Mouse (Mus musculus) kidney, postnatal 10 days (tissue): ENCODE data around the gene Anp32e.
"Not testable (repeated sequence)": the region's sequence is repeated elsewhere in the genome, so short reads cannot be mapped to it uniquely, and the experiment has no call there.

Source experiments
- DNase-seq: peaks from one replicate; pipeline ENCODE4 v3.0.0; 2021; ENCODE audit warnings: mixed read lengths

Anp32e gene

DNA sequence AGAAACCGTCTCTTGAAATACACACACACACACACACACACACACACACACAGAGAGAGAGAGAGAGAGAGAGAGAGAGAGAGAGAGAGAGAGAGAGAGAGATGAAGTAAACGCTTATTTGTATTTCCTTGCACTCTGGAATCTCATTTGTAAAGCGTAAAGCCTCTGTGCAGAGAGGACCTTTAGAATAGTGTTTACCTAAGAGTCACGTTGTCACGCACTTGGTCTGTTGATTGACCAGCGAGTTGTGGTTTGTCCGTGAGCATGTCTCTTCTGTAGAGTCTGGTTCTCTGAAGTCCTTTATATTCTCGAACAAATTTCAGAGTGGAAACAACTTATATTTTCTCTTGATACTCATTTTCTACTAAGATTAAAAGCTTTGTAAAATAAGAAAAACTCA lies 15.7 kb downstream of the Anp32e start:
- DNase-seq, result no peak

DNA sequence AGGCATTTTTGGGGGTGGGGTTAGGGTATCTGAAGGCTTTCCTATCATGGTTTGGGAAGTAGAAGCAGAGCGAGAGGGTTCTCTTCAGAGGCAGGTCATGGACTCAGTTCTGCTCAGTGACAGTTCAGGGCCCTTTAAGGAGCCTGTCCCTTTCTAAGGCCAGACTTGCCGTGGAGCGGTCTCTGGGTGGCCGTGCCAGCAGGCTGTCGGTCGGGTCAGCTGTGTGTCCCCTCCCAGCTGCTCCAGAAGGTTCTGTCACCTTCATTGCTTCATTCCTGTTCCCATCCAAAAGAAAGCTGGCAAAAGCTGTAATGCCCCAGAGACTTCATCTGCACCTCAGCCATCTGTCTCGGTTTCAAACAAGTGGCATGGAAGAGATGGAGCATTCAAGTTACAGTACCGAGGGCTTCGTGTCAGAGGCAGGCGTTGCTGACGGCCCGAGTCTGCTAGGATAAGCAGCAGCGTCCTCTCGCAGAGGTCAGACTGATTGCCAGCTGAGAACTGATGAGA lies 16.7 kb downstream of the Anp32e start:
- no peak for DNase-seq

DNA sequence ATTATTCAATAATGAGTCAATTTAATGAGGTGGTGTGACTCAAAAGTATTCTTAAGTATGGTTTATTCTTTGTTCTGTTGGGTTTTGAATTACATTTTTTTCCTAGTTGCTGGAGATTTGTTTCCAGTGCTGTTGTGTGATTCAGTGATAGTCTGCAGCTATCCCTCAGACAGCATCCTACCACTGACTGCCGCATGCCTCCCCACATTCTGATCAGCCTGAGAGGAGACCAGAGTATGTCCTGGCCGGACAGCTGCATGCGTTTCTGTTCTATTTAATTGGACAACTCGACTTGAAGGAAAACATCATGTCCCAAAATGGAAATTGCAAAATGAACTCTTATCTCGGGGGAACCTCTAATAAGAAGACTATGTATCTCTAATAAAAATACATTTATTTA lies 19.3 kb downstream of the Anp32e start:
- no peak for DNase-seq

DNA sequence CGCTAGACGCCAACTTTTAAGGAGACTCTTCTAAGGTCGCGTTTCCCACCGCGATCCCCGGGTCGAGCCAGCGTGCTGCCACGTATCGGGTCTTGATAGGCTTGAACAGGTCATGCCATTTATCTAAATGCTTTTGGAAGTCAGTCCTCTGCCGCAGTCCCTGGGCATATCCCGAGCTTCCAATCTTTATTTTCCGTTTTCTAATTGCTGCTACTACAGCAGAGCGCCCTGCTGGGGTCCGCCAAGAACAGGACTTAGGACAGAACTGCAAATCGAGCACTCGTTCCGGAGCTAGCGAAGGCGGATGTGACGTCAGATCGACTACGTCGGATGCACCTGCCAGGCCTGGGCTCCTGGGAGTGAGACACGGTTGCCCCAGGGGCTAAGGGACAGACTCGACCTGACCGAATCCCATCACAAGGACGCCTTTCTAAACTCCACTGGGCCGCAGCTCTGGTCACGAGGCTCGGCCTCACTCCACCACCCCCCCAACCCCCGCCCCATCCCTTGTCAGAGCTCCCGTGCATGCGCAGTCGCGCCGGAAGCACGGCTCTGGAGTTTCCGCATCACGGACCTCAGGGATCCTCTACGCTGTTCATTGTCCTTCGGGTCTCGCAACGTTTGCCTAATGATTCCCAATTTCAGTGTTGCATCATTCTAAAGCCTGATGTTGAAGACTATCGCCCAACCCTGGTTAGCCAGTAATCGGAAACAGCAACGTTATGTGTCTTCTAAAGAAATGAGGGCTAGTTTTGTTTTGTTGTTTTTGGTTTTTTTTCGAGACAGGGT lies 21.9 kb downstream of the Anp32e start:
- DNase-seq, result peak; percentile 94

DNA sequence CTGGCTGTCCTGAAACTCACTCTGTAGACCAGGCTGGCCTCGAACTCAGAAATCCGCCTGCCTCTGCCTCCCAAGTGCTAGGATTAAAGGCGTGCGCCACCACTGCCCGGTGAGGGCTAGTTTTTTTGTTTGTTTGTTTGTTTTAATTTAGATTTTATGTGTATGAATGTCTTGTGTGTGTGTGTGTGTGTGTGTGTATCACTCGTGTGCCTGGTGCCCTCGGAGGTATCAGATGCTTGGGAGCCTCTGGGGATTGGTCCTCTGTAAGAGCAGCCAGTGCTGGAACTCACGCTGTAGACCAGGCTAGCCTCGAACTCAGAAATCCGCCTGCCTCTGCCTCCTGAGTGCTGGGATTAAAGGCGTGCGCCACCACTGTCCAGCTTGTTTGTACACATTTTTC lies 22.5 kb downstream of the Anp32e start:
- not testable (repeated sequence) for DNase-seq

DNA sequence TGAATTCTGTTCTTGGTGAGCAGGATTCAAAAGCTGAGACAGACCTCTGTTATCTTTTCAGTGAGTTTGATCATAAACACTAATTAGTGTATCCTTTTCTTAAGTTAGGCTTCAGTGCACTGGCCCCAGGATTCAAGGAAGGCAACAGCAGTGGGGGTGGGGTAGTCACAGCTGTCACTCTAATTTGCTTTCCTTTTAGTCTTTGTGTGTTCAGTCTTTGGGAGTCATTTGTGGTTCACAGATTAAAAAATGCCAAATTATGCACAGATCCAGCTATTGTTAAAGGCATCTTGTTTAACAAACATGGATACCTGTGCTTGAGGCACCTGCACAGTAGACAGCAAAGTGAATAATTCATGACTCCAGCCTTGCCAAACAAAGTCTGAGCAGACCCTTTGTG lies 24.0 kb downstream of the Anp32e start:
- no peak for DNase-seq

DNA sequence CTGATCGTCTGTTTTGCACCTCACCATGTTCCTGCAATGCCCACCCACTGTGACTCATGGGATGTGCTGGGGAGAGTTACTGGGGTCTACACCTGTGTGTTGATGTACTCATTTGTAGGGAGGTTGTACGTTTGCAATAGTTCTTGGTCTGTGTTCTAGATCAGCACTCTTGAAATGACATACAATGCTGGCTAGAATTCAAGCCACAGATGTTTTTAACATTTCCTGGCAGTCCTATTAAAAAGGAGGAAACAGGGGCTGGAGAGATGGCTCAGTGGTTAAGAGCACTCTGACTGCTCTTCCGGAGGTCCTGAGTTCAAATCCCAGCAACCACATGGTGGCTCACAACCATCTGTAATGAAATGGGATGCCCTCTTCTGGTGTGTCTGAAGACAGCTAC lies 24.5 kb downstream of the Anp32e start:
- DNase-seq, result no peak

DNA sequence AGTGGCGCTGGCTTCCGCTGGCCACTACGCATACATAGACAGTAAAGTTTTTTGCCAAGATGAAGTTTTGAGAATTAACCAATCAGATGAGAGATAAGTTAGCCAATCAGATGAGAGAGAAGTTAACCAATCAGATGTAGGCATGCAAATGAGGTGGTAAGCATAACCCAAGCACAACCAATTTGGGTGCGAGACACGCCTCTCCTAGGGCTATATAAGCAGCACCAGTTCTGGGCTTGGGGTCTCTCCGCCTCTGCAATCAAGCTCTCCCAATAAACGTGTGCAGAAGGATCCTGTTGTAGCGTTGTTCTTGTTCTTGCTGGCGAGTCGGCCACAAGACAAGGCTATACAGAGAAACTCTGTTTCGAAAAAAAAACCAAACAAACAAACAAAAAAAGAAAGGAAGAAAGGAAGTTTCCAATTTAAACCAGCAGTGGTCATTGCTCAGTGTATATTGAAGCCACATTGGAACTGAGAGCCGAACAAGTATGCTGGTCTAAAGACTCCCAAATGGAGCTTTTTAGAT lies 25.7 kb downstream of the Anp32e start:
- DNase-seq, result not testable (repeated sequence)

DNA sequence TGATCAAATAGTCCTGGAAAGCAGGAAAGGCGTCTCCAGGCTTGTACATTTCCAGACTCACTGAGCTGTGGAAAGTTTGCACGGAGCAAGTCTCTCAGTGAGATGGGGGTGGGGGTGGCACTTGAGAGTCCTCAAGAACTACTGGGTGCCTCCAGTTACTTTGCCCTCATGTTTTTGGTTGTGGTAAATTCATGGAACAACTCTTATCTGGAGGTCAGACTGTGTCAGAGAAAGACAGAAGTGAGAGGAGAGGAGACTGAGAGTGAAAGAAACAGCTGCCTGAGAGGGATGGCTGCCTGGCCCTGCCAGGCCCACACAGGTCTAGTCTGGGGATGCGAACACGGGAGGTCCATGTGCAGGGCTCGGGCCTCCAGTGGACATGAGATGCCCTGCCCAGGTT lies 26.3 kb downstream of the Anp32e start:
- DNase-seq, result no peak

DNA sequence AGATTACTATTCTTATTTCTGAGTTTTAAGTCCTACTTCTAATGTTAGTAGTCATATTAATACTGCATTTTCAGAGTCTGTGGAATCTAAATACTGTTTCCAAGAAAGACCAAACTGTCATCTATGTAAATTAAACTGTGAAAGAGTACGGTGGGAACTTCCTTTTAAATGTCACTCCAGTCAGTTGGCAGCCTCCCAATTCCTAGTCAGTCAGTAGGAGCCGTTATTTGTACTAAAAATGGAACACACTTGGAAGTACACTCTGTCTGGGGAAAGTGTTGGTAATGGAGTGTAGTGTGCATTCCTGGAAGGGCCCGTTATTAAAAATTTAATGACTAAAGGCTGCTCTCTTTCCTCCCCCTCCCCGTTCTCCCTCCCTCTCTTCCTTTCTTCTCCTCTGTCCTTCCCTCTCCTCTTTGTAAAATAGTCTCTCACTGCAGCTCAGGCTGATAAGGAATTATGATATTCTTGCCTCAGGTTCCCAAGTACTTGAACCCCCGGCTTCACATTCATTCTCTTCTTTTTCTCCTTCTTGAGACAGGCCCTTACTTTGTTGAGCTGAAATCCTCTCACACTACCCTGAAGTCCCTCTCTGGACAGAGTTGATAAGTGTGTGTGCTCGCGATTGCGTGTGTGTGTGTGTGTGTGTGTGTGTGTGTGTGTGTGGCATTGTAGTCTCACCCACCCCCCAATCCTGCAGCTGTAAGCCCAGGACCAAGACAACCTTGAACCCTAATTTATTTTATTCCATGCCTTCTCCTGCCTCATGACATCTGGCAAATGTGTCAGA lies 28.5 kb downstream of the Anp32e start:
- DNase-seq, result peak; percentile 56

DNA sequence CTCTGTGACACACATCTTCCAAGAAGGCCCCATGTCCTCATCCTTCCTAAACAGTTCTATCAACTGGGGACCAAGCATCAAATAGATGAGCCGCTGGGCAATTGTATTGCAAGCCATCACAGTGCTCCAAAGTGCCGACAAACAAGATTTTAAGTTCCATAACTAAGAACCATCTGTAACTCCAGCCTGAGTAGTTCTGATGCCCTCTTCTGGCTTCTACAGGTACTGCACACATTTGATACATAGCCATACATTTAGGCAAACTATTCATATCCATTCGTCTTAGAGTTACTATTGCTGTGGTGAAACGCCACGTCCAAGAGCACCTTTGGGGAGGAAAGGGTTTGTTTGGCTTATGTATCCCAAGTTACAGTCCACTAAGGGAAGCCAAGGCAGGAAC lies 30.0 kb downstream of the Anp32e start:
- peak; percentile 42 for DNase-seq

DNA sequence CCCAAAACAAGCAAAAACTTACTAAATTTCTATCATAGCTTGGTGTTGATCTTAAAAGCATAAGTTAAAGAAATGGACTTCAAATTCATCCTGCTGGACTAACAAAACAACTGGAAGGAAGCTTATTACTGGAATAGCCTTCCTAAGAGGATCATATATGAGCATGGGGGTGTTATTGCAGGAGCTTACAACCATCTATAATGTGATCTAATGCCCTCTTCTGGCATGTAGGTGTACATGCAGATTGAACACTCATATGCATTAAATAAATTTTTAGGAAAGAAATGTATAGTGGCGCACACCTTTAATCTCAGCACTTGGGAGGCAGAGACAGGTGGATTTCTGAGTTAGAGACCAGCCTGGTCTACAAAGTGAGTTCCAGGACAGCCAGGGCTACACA lies 30.8 kb downstream of the Anp32e start:
- DNase-seq, result no peak

DNA sequence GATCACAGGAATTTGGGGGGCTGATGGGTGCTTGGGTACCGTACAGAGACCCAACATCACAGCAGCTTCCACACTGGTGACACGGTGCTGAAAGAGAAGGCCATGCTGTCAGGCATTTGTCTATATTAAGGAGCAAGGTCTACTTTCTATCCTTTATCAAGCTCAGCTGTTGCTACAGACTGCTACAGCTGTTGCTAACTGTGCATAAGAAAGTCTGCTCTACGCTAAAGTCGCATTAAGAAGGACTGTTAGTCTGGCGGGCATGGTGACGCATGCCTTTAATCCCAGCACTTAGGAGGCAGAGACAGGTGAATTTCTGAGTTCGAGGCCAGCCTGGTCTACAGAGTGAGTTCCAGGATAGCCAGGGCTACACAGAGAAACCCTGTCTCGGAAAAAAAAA lies 33.1 kb downstream of the Anp32e start:
- DNase-seq, result not testable (repeated sequence)

DNA sequence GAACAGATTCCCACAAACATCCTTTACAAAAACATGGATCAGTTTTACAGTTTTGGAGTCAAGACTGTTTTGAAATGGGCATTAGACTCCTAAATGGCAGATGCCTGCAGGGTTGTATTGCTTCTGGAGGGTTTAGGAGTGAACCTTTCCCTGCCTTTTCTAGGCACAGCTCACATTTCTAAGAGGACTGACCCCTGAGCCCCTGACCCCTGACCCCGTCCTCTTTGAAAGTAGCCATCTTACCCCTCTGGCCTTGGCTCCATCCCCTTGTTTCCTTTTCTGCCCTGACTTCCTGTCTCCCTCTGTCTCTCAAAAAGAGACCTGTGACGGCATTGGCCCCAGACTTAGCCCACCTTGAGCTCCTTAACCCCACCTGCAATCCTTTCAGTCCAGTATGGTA lies 34.2 kb downstream of the Anp32e start:
- no peak for DNase-seq

DNA sequence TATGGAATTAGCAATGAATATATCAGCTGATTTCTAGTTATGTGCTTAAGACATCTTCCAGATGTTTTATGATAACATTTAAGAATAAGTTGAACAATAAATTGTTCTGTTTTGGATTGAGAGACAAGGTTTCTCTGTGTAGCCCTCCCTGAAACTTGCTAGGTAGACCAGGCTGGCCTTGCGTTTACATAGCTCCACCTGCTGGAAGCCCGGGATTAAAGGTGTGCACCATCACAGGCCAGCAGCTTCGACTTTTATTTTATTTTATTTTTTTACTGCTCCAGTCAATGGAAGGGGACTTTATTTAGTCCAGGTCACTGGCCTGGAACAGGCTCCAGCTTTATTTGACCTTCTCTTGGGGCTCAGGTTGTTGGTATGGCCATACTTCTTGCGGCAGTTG lies 34.6 kb downstream of the Anp32e start:
- peak; percentile 64 for DNase-seq

DNA sequence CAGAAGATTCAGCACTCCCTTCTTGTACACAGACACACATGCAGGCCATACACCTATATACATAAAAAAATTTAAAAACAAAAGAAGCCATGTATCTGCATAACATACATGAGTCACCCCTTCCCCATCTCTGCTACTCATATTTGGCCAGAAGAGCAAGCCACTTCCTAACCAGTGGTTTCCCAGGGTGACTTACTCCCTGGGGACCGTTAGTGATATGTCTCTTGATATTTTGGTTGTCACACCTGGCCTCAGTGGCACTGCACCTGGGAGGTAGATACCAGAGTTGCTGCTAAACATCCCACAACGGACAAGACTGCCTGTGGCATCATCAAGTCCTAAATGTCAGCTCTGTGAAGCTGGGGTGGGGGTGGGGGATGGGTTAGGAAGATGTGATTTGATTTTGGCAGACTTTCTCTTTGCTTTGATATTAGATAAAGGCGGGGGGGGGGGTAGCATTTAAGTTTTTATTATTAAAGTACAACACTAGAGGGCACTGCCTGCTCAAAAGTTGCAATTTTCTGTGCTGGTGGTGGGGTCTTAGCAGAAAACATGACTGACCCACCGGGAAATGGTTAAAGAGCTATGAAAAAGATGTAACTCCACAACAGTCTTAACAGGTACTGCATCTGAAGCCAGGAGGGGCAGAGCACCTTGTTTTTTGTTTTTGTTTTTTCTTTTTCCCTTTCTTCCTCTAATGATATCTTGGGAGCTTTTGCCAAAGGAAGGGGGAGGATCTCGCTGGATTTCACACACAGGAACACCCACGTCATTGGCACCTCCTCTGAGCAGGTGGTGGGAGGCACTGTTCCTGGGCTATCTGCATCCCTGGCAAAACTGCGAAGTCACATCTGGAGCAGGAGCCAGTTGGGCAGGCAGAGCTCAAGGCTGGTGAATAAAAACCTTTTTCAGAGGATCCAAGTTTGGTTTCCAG lies 36.7 kb downstream of the Anp32e start:
- no peak for DNase-seq

DNA sequence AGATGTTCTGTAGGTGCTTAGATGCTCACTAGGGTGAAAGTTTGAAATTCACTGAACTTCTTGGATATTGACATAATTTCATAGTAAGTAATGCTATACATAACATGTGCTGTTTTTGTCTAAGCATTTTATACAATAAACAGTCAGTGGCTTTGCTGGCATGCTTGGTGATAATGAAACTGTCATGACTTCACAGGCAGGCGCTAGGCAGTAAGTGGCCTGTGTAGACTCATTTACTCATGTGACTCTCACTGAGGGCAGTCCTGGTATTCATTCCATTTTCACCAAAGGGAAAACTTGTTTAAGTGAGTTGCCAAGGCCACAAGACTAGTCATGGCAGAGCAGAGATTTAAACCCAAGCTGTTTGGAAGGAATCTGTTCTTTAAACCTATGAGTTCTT lies 40.2 kb downstream of the Anp32e start:
- DNase-seq, result no peak

DNA sequence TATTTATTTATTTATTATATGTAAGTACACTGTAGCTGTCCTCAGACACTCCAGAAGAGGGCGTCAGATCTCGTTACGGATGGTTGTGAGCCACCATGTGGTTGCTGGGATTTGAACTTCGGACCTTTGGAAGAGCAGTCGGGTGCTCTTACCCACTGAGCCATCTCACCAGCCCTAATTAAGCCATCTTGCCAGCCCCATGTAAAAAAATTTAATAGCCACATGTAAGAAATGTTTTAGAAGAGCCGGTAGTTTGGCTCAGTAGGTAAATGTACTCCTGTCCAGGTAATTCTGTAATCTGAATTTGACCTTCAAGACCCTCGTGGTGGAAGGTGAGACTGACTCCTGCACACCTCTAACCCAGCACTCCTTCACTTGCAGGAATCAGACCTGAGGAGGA lies 41.6 kb downstream of the Anp32e start:
- not testable (repeated sequence) for DNase-seq

DNA sequence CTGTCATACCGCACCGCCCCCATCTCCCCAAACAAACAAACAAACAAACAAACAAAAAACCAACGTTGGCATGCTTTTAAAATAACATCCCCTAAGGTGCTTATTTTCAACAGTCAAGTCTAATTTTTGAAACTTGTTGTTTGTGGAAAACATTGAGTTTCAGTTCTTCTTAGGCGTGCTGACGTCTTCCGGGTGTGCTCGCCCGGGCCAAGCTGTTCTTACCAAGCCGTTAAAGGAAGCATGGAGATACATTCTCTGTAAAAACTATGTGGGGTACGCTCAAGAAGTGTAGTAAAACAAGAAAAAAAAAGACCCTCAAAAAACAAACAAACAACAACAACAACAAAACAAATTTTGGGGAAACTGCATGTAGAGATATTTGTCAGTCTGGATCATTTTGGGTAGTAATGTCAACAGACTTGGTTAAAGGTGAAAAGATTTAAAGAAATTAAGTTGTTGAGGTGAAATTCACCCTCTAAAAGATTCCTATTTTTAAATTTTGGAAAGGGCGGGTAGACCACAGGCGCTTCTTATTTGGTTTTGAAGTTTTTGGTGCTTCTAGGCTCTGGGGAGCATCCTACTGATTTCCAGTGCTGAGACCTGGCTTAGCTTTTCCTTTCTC lies 43.3 kb downstream of the Anp32e start:
- no peak for DNase-seq

DNA sequence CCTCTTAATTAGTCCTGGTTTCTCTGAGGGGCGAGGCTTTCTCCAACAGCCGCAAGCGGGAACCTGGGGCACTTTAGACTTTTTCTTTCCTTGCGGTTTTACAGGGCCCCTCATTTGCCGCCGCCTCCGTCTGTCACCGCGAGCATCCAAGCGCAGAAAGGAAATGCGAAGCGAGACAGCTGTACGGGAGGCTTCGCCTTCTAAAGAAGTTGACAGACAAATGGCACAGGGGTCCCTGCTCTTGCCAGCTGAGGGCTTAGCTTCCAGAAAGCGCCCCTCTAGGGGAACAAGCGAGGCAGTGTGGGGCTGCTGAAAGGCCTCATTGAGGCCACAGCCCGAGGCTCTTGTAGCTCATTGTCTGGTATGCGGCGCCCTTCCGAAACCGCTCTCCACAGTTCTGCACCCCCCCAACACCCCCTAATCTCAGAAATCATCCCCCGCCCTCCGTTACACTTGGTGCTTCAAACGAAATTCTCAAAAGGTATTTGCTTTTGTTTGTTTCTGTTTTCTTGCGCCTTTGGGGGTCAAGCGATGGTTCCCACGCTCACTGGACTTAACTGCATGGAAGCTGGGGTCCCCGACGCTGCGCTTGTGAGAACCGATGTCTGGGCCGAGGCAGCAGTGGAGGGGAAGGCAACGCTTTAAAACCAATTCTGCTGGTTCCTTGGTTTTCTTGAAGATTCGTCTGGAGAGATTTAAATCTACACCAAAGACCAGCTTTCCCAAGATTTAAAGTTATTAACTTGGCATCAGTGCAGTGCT lies 44.0 kb downstream of the Anp32e start:
- no peak for DNase-seq

DNA sequence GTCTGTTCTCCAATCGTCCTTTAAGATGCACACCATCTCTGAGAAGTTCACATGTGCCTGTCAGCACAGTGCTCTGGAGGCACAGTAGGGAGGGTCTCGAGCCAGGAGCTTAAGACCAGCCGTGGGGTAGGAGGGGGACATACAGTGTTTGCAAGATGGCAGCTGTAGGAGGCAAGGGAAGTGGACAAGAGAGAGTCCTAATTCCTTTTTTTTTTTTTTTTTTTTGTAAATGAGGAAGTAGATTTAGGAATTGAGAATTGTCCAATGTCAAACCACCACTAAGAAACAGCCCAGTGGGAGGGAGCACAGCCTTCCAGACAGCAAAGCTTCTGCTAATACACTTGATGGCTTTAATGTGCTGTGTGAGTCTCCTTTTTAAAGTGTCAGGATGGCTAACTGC lies 48.0 kb downstream of the Anp32e start:
- DNase-seq, result no peak
